Mouse (Mus musculus) heart, embryonic 11.5 days (tissue): ENCODE measurements at regions not wholly inside any gene's neighbourhood (a gene's known extent, or its start where the extent isn't known, plus 50 kb on each side); places are given as distances from the start of the nearest gene placed in this dataset.

Source experiments
- ATAC-seq: fragments of 200-750 bp; cut with Nextera tagmentation; replicated peaks from 2 replicates; pipeline ENCODE4 v1.8.0; 2017; ENCODE audit warnings: moderate library complexity; ENCODE audit not compliant: insufficient number of reproducible peaks, low FRiP score, low TSS enrichment
- H3K27ac ChIP-seq: fragments of 300-500 bp; sonication (generic); 2 replicates; pipeline ENCODE4 v1.5.1; 2014; ENCODE audit warnings: mild to moderate bottlenecking, low read depth, low read length
- H3K27me3 ChIP-seq: fragments of 300-500 bp; sonication (generic); 2 replicates; pipeline ENCODE4 v1.6.1; 2014; ENCODE audit warnings: mild to moderate bottlenecking, low read length, mixed read lengths; ENCODE audit not compliant: control insufficient read depth, insufficient read depth
- H3K36me3 ChIP-seq: fragments of 300-500 bp; sonication (generic); 2 replicates; pipeline ENCODE4 v1.6.1; 2014; ENCODE audit warnings: mild to moderate bottlenecking, low read length, moderate library complexity, mixed read lengths; ENCODE audit not compliant: control insufficient read depth, insufficient read depth
- H3K4me1 ChIP-seq: fragments of 300-500 bp; sonication (generic); 2 replicates; pipeline ENCODE4 v1.6.1; 2014; ENCODE audit warnings: low read length; ENCODE audit not compliant: control insufficient read depth, insufficient read depth
- H3K4me2 ChIP-seq: fragments of 300-500 bp; sonication (generic); 2 replicates; pipeline ENCODE4 v1.6.1; 2014; ENCODE audit warnings: mild to moderate bottlenecking, moderate library complexity
- H3K4me3 ChIP-seq: fragments of 300-500 bp; sonication (generic); 2 replicates; pipeline ENCODE4 v1.5.1; 2014; ENCODE audit warnings: low read depth, low read length
- H3K9ac ChIP-seq: fragments of 300-500 bp; sonication (generic); 2 replicates; pipeline ENCODE4 v1.6.1; 2014; ENCODE audit warnings: mild to moderate bottlenecking, low read depth, low read length, moderate library complexity
- H3K9me3 ChIP-seq: fragments of 300-500 bp; sonication (generic); replicated peaks from 2 replicates; pipeline ENCODE4 v1.6.1; 2016; ENCODE audit warnings: low read length; ENCODE audit not compliant: control insufficient read depth
- WGBS: fragments of 180-500 bp; shearing (Covaris S2); extraction: QIAGEN DNeasy Blood & Tissue Kit; methylation state at CpG from one replicate; pipeline ENCODE4 v1.1.7; 2014; ENCODE audit not compliant: insufficient replicate concordance; 5-methylcytosine and 5-hydroxymethylcytosine counted together

DNA sequence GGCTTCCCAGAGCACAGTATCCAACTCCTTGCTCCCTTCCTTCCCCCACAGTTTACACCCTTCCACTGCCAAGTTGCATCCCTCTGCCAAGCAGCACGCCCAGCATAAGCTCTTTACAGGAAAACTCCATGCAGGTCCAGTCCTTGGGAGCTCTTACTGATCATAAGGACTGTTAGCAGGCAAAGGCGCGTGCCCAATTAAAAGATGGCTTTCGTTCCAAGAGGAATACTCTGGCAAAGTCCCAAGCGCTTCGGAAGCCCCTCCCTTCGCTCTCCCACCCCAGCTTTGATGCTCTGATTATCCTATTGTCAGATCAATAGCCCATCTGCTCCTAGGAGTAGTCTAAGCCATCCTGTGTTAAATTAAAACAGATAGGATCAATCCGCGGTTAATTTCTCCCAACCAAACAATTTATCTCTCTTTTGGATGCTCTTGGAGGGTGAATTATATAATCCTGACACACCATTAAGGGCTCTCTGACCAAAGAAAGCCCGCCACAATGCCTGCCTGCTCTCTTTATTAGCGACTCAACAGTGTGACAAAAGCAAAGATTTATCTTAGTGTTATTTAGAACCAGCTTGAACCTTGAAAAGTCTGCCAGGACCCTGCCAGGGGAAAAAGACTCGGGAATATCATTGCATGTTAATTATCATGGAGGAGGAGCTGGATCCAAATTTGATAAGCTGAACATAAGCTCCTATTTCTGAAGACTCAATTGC is 312.5 kb downstream of the Gsdmc2 start:
- Histone ChIP-seq H3K27ac (no peak overlapping the region), H3K9me3 (no peaks in the 10 kb centered on the region), H3K4me2 (no peak overlapping the region), H3K27me3 (no peaks in the 10 kb centered on the region), H3K4me3 (no peak overlapping the region), H3K9ac (no peak overlapping the region), H3K4me1 (no peaks in the 10 kb centered on the region), H3K36me3 (no peaks in the 10 kb centered on the region)
- WGBS: 69% methylated on average over 12 of the region's 12 CpGs
- ATAC-seq: no peak

GRCm38 (mm10) chr15:63527318-63527717 is 317.7 kb downstream of the Gsdmc2 start:
- no peak overlapping the region for H3K27ac ChIP-seq
- 75% methylated on average over 2 of the region's 2 CpGs for WGBS
- no peak for ATAC-seq

GRCm38 (mm10) chr15:63526820-63527219 is 318.2 kb downstream of the Gsdmc2 start:
- no peaks in the 10 kb centered on the region for H3K27me3 ChIP-seq
- WGBS: 75% methylated on average over 2 of the region's 2 CpGs
- H3K4me3 ChIP-seq: no peak overlapping the region
- no peaks in the 10 kb centered on the region for H3K9me3 ChIP-seq
- no peak for ATAC-seq
- H3K4me1 ChIP-seq: no peaks in the 10 kb centered on the region
- no peak overlapping the region for H3K4me2 ChIP-seq
- H3K27ac ChIP-seq: no peak overlapping the region
- no peak overlapping the region for H3K9ac ChIP-seq
- H3K36me3 ChIP-seq: no peaks in the 10 kb centered on the region

More at GRCm38 (mm10) chr15:63527318-63527717, 317.7 kb downstream of the Gsdmc2 start:
- Histone ChIP-seq H3K9ac (no peak overlapping the region), H3K27me3 (no peaks in the 10 kb centered on the region), H3K4me2 (no peak overlapping the region), H3K36me3 (no peaks in the 10 kb centered on the region), H3K4me1 (no peaks in the 10 kb centered on the region), H3K9me3 (no peaks in the 10 kb centered on the region), H3K4me3 (no peak overlapping the region)

DNA sequence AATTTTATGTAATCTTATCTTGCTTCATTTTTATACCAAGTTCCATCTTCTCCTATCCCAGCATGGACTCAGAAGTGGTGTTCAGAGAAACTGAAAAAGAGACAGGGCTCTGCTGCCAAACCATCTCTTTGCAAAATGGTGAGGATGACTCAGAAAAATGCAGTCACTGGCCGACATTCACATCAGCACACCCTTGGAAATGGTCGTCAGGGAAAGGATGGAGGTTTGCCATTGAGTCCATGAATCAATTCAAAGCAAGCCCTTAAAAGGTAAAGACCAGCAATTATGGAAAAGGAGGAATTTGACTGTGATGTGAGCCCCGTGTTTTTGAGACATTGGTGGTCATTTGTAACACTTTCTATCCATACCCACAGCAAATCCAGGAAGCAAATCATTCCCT is 327.7 kb downstream of the Gsdmc2 start:
- H3K36me3 ChIP-seq: no peaks in the 10 kb centered on the region
- no peak overlapping the region for H3K9ac ChIP-seq
- H3K4me1 ChIP-seq: no peaks in the 10 kb centered on the region
- 65% methylated on average over 3 of the region's 3 CpGs for WGBS
- no peak overlapping the region for H3K4me3 ChIP-seq
- H3K9me3 ChIP-seq: no peaks in the 10 kb centered on the region
- no peak for ATAC-seq
- no peak overlapping the region for H3K27ac ChIP-seq
- H3K27me3 ChIP-seq: no peaks in the 10 kb centered on the region
- H3K4me2 ChIP-seq: no peak overlapping the region

DNA sequence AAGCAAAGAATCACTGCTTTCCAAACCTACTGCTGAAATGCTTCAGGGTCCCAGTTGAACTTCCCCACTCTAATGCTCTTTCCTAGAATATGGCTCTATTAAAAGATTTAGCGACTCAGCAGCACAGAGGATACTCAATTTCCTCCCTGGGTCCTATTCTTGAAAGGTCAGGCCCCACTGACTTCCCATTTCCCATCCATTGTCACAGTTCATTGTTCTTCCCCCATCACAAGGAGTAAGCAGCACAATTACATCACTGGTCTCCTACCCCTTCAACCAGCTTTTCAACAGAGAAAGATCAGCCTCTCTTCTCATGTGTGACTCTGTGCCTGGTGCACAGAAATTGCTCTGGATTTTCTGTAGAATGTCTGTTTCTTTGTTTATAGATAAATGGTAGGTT is 344.5 kb downstream of the Gsdmc2 start:
- no peaks in the 10 kb centered on the region for H3K36me3 ChIP-seq
- no peak for ATAC-seq
- no peak overlapping the region for H3K4me2 ChIP-seq
- H3K27me3 ChIP-seq: no peaks in the 10 kb centered on the region
- no peaks in the 10 kb centered on the region for H3K9me3 ChIP-seq
- H3K9ac ChIP-seq: no peak overlapping the region
- H3K27ac ChIP-seq: no peak overlapping the region
- H3K4me3 ChIP-seq: no peak overlapping the region
- 55% methylated on average over 1 of the region's 1 CpGs for WGBS
- H3K4me1 ChIP-seq: no peaks in the 10 kb centered on the region

GRCm38 (mm10) chr15:63498483-63498882 is 346.5 kb downstream of the Gsdmc2 start:
- no peak overlapping the region for H3K4me3 ChIP-seq
- no peaks in the 10 kb centered on the region for H3K9me3 ChIP-seq
- no peaks in the 10 kb centered on the region for H3K4me1 ChIP-seq
- ATAC-seq: no peak
- no peak overlapping the region for H3K4me2 ChIP-seq
- H3K9ac ChIP-seq: no peak overlapping the region
- WGBS: 78% methylated on average over 3 of the region's 3 CpGs
- H3K27ac ChIP-seq: no peak overlapping the region
- H3K36me3 ChIP-seq: no peaks in the 10 kb centered on the region
- no peaks in the 10 kb centered on the region for H3K27me3 ChIP-seq

DNA sequence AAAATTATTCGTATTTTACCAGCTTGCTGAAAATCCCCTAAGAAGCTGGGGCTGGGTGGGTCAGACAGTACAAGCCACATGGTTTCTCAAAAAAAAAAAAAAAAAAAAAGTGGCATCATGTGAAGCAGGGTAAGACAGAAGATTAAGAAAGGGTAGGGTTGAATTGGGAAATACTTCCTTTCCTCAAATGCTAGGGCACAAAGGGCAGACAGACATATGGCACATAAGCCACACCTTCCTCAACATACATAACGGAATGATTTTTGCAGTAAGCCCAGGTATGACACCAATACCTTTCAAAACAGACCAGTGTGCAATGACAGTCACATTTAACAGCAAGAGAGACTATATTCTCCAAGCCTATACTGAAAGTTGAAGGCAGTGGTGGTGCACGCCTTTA is 347.8 kb downstream of the Gsdmc2 start:
- no peak overlapping the region for H3K4me3 ChIP-seq
- no peak overlapping the region for H3K27ac ChIP-seq
- H3K9me3 ChIP-seq: no peaks in the 10 kb centered on the region
- no peaks in the 10 kb centered on the region for H3K27me3 ChIP-seq
- H3K4me1 ChIP-seq: no peaks in the 10 kb centered on the region
- 75% methylated on average over 3 of the region's 3 CpGs for WGBS
- no peak overlapping the region for H3K4me2 ChIP-seq
- ATAC-seq: no peak
- H3K36me3 ChIP-seq: no peaks in the 10 kb centered on the region
- no peak overlapping the region for H3K9ac ChIP-seq

- WGBS: 67% methylated on average over 5 of the region's 5 CpGs
- 0 out of 2 replicates have a peak overlapping the region, but pooled peaks have one; percentile 32 for H3K4me2 ChIP-seq
- H3K4me3 ChIP-seq: no peak overlapping the region
- no peak for ATAC-seq
- H3K36me3 ChIP-seq: no peaks in the 10 kb centered on the region
- H3K27me3 ChIP-seq: no peaks in the 10 kb centered on the region
- H3K9me3 ChIP-seq: no peaks in the 10 kb centered on the region
- no peak overlapping the region for H3K9ac ChIP-seq
- peak overlapping the region; percentile 75; the same call in 1 of the 2 replicates for H3K27ac ChIP-seq
- peaks cover 3% of the 10 kb centered on the region; the same call in 1 of the 2 replicates for H3K4me1 ChIP-seq
Measured at GRCm38 (mm10) chr15:63484910-63485309, 360.1 kb downstream of the Gsdmc2 start.
